Mouse (Mus musculus) midbrain, embryonic 14.5 days (tissue): Measurements from ENCODE around the gene Ly6g5b. TPM values are rescaled to one million over a fixed set of nuclear protein-coding genes. Genes with fewer than 3 reads are reported as not detected.

Experiments
- ATAC-seq: fragments of 200-750 bp; cut with Nextera tagmentation; 2 replicates; pipeline ENCODE4 v1.8.0; 2017; ENCODE audit warnings: moderate number of reproducible peaks, moderate library complexity; ENCODE audit not compliant: low FRiP score, low TSS enrichment
- DNase-seq: peaks from one replicate; pipeline ENCODE4 v3.0.0-alpha.2; 2015
- H3K27ac ChIP-seq: fragments of 300-500 bp; sonication (generic); replicated peaks from 2 replicates; pipeline ENCODE4 v1.5.1; 2014; ENCODE audit warnings: mild to moderate bottlenecking, low read depth, low read length, moderate library complexity
- H3K27me3 ChIP-seq: fragments of 300-500 bp; sonication (generic); 2 replicates; pipeline ENCODE4 v1.6.1; 2014; ENCODE audit warnings: low read length, control low read depth, mixed read lengths; ENCODE audit not compliant: control insufficient read depth, insufficient read depth
- H3K36me3 ChIP-seq: fragments of 300-500 bp; sonication (generic); 2 replicates; pipeline ENCODE4 v1.6.1; 2014; ENCODE audit warnings: low read length, control low read depth; ENCODE audit not compliant: control insufficient read depth, insufficient read depth
- H3K4me1 ChIP-seq: fragments of 300-500 bp; sonication (generic); 2 replicates; pipeline ENCODE4 v1.6.1; 2014; ENCODE audit warnings: mild to moderate bottlenecking, antibody characterized with exemption, low read length, control low read depth; ENCODE audit not compliant: control insufficient read depth, insufficient read depth
- H3K4me2 ChIP-seq: fragments of 300-500 bp; sonication (generic); 2 replicates; pipeline ENCODE4 v1.6.1; 2014; ENCODE audit warnings: mild to moderate bottlenecking, low read length, moderate library complexity
- H3K4me3 ChIP-seq: fragments of 300-500 bp; sonication (generic); replicated peaks from 2 replicates; pipeline ENCODE4 v1.5.1; 2014; ENCODE audit warnings: low read depth, low read length
- H3K9ac ChIP-seq: fragments of 300-500 bp; sonication (generic); replicated peaks from 2 replicates; pipeline ENCODE4 v1.6.1; 2014; ENCODE audit warnings: mild to moderate bottlenecking, low read length, moderate library complexity
- H3K9me3 ChIP-seq: fragments of 300-500 bp; sonication (generic); 2 replicates; pipeline ENCODE4 v1.6.1; 2016; ENCODE audit warnings: low read length, control low read depth, mixed read lengths; ENCODE audit not compliant: control insufficient read depth
- WGBS: fragments of 180-500 bp; shearing (Covaris S2); extraction: QIAGEN DNeasy Blood & Tissue Kit; methylation state at CpG from one replicate; pipeline ENCODE4 v1.1.7; 2014; 5-methylcytosine and 5-hydroxymethylcytosine counted together
- polyA plus RNA-seq: library from polyadenylated mRNA; unstranded; fragments of >200 nt; fragmentation: Nextera tagmentation; extraction: Ambion mirVana; gene quantifications from 2 replicates; pipeline ENCODE4 v1.2.1, GENCODE M21; 2014

Gene Ly6g5b
- polyA plus RNA-seq, 1 experiment from 2014 or later = 1.3 TPM

GRCm38 (mm10) chr17:35147922-35148639 is 32.9 kb upstream of the Ly6g5b start:
- H3K4me1 ChIP-seq = no peaks in the 10 kb centered on the region
- H3K27ac ChIP-seq = no peak overlapping the region
- peaks cover 99% of the 10 kb centered on the region for H3K36me3 ChIP-seq
- 75% methylated on average over 5 of the region's 5 CpGs for WGBS
- no peaks in the 10 kb centered on the region for H3K9me3 ChIP-seq
- no peak overlapping the region for H3K9ac ChIP-seq
- no peaks in the 10 kb centered on the region for H3K27me3 ChIP-seq
- DNase-seq (no peak), ATAC-seq (no peak)
- H3K4me2 ChIP-seq = no peak overlapping the region
- no peak overlapping the region for H3K4me3 ChIP-seq

DNA sequence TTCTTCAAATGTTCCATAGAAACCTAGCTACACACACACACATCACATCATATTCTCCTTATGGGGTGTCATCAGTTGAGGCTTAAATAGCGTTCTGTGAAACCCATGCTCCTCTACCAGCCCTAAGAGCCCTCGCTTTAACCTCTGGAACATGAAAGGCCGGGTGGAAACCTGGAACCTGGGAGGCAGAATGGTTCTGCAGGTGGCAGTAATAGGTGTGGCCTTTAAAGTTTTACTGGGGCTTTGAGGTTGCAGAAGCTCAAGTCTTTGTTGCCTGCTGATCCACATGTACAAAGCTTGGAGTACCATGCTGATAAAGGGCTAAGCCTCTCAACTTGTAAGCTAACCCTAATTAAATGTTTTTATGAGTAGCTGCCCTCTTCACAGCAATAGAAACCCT is 32.1 kb upstream of the Ly6g5b start:
- Histone ChIP-seq H3K27ac (0 out of 2 replicates have a peak overlapping the region, but pooled peaks have one; percentile 34), H3K4me3 (no peak overlapping the region), H3K27me3 (no peaks in the 10 kb centered on the region), H3K36me3 (peaks cover 99% of the 10 kb centered on the region), H3K9ac (no peak overlapping the region), H3K4me1 (no peaks in the 10 kb centered on the region), H3K9me3 (no peaks in the 10 kb centered on the region), H3K4me2 (no peak overlapping the region)
- no peak for DNase-seq
- no peak for ATAC-seq
- WGBS = 65% methylated on average over 3 of the region's 3 CpGs

DNA sequence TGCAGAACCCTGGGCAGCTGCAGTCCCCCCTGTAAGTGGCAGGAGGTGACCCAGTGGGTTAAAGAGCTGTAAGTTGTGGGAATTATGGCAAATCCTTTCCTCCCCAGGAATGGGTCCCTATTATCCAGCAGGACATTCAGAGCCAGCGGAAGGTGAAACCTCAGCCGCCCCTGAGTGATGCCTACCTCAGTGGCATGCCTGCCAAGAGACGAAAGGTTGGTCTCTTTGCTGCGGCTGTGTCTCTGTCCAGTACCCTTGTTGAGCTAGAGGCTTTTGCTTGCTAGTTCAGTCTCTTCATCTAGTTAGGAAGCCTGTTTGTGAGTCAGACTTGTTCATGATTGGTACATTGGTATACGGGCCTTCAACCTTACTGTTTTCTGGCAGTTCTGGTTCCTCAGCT is 30.9 kb upstream of the Ly6g5b start:
- no peak for DNase-seq
- H3K9ac ChIP-seq = no peak overlapping the region
- WGBS = 92% methylated on average over 5 of the region's 5 CpGs
- H3K4me2 ChIP-seq = no peak overlapping the region
- H3K27ac ChIP-seq = no peak overlapping the region
- no peaks in the 10 kb centered on the region for H3K27me3 ChIP-seq
- H3K36me3 ChIP-seq = peaks cover 99% of the 10 kb centered on the region
- no peak for ATAC-seq
- no peaks in the 10 kb centered on the region for H3K9me3 ChIP-seq
- H3K4me1 ChIP-seq = no peaks in the 10 kb centered on the region
- no peak overlapping the region for H3K4me3 ChIP-seq

GRCm38 (mm10) chr17:35141971-35142370 is 26.7 kb upstream of the Ly6g5b start:
- DNase-seq = no peak
- Histone ChIP-seq H3K36me3 (peaks cover 88% of the 10 kb centered on the region), H3K9ac (no peak overlapping the region), H3K27ac (no peak overlapping the region), H3K4me2 (no peak overlapping the region), H3K4me3 (no peak overlapping the region), H3K27me3 (no peaks in the 10 kb centered on the region), H3K4me1 (peaks cover 4% of the 10 kb centered on the region), H3K9me3 (no peaks in the 10 kb centered on the region)
- no peak for ATAC-seq
- WGBS = 89% methylated on average over 6 of the region's 6 CpGs

- ATAC-seq = no peak
- no peak overlapping the region for H3K4me3 ChIP-seq
Observed at GRCm38 (mm10) chr17:35140490-35140996, 25.3 kb upstream of the Ly6g5b start.

DNA sequence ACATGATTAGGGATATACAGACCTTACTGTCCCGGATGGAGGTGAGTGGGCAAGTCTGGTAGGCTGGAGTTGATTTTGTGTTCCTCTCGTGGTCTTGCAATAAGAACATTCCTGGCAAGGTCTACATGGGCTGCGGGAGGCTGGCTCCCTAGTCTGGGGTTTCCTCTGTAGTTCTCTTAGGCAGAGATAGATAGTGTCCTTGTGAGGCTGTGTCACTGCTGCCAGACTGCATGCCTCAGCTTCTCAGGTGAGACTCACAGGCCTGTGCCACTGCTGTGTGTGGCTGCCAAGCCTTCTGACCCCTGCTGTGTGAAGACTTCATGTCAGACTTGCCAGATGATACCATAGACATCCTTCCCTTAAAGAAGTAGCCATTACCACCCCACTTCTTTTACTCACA is 24.0 kb upstream of the Ly6g5b start:
- H3K9me3 ChIP-seq = no peaks in the 10 kb centered on the region
- H3K4me1 ChIP-seq = peaks cover 13% of the 10 kb centered on the region
- H3K27ac ChIP-seq = no peak overlapping the region
- H3K27me3 ChIP-seq = no peaks in the 10 kb centered on the region
- H3K36me3 ChIP-seq = peaks cover 61% of the 10 kb centered on the region
- DNase-seq (no peak), ATAC-seq (no peak)
- no peak overlapping the region for H3K4me2 ChIP-seq
- 97% methylated on average over 3 of the region's 3 CpGs for WGBS
- H3K9ac ChIP-seq = no peak overlapping the region
- no peak overlapping the region for H3K4me3 ChIP-seq

More at GRCm38 (mm10) chr17:35140490-35140996, 25.3 kb upstream of the Ly6g5b start:
- Histone ChIP-seq H3K27me3 (no peaks in the 10 kb centered on the region), H3K4me1 (peaks cover 13% of the 10 kb centered on the region), H3K9ac (no peak overlapping the region), H3K4me2 (no peak overlapping the region), H3K9me3 (no peaks in the 10 kb centered on the region), H3K36me3 (peaks cover 74% of the 10 kb centered on the region), H3K27ac (no peak overlapping the region)
- WGBS = 82% methylated on average over 16 of the region's 16 CpGs
- DNase-seq = no peak

- ATAC-seq (peak; percentile 75), DNase-seq (no peak)
- Histone ChIP-seq H3K9me3 (no peaks in the 10 kb centered on the region), H3K4me3 (peak overlapping the region; percentile 75), H3K27me3 (no peaks in the 10 kb centered on the region), H3K4me2 (peak overlapping the region; percentile 92), H3K36me3 (peaks cover 26% of the 10 kb centered on the region), H3K27ac (peak overlapping the region; percentile 96), H3K9ac (peak overlapping the region; percentile 75), H3K4me1 (peaks cover 13% of the 10 kb centered on the region)
- WGBS = under 1% methylated on average over 42 of the region's 43 CpGs
Observed at GRCm38 (mm10) chr17:35135591-35136320, 20.5 kb upstream of the Ly6g5b start.

- Histone ChIP-seq H3K27ac (peak within 1 kb of the TSS; percentile 96), H3K27me3 (no peaks in the 10 kb centered on the region), H3K9ac (peak within 1 kb of the TSS; percentile 75), H3K4me1 (peaks cover 13% of the 10 kb centered on the region), H3K4me3 (peak within 1 kb of the TSS; percentile 75), H3K36me3 (peaks cover 23% of the 10 kb centered on the region), H3K9me3 (no peaks in the 10 kb centered on the region), H3K4me2 (peak within 1 kb of the TSS; percentile 92)
- DNase-seq (peak; percentile 99), ATAC-seq (peak; percentile 95)
- WGBS = under 1% methylated on average over 66 of the region's 66 CpGs
Observed at GRCm38 (mm10) chr17:35134801-35135590, 19.8 kb upstream of the Ly6g5b start, which contains the start of gene Bag6. Gene Bag6, plus strand, starts transcription at chr17:35135178.
